Mouse (Mus musculus): ENCODE data around the gene Arhgap21.

The Arhgap21 gene

GRCm38 (mm10) chr2:20967101-20967645 is 1.5 kb downstream of the Arhgap21 start:
- peak; percentile 65 to 89 for DNase-seq (ENCODE audit: inconsistent age in 2 of 2, low spot score in 1 of 2)

GRCm38 (mm10) chr2:20966176-20967100 is 2.2 kb downstream of the Arhgap21 start:
- peak in 1 of 2 experiments; percentile 74 for DNase-seq (ENCODE audit: inconsistent age in 2 of 2, low spot score in 1 of 2)

DNA sequence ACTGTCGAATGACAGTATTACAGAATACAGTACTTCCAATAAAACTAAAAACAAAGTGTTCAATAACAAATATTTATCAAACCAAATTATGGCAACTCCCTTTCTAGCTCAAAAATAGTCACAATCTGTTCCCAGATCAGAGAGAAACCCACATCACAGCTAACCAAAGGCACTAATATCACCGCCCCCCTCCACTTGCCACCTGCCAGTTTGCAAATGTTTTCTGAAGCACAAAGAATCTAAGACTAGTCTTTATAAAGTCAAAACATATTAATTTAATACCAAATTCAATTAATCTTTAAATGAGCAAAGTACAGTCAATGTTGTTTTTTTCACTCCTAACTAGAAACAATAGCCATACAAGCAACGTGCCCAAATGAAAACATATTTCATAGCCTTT is 3.3 kb downstream of the Arhgap21 start:
- DNase-seq (ENCODE audit: inconsistent age in 2 of 2, low spot score in 1 of 2) = no peak

DNA sequence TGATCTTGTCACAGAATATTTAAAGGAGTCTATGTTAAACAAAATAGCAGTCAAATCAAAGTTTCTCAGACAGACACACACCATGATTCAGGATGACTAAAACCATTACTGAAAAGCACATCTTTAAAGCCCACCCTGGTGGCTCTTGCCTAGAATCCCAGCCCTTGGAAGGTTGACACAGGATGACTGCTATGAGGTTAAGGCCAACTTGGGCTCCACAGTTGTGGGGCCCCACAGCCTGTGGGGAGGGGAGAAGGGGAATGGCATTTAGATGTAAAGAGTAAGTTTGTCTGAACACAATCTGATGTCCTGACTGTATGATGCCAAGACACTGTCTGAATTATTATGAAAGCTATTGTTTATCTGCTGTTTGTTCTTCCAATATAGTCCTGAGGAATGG is 4.2 kb downstream of the Arhgap21 start:
- peak in 1 of 2 experiments; percentile 46 for DNase-seq (ENCODE audit: inconsistent age in 2 of 2, low spot score in 1 of 2)

DNA sequence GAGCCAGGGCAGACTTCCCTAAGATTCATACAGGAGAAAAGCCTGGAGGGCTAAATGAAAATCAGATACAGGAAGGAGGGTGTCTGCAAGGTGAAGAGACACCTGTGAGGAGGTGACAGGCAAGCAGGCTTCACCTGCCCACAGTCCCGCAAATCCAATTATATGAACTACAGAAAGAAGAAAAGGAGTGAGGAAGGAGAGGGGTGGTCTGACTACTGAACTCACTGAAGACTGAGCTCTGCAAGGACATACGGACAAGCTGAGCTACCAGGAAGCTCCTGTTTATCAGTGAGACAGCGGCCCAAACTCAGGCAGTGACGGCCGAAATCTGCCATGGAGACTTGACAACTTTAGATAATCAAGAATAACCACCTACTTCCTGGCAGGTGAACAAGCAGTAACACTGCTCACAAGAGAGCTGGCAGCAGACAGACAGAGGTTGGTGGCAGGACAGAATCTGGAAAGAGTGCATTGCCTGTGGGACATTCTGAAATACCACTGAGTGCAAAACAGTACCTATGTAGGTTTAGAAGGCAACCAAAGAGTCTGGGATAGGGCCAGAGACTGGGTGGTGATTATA is 5.4 kb downstream of the Arhgap21 start:
- peak in 1 of 2 experiments; percentile 53 for DNase-seq (ENCODE audit: inconsistent age in 2 of 2, low spot score in 1 of 2)

DNA sequence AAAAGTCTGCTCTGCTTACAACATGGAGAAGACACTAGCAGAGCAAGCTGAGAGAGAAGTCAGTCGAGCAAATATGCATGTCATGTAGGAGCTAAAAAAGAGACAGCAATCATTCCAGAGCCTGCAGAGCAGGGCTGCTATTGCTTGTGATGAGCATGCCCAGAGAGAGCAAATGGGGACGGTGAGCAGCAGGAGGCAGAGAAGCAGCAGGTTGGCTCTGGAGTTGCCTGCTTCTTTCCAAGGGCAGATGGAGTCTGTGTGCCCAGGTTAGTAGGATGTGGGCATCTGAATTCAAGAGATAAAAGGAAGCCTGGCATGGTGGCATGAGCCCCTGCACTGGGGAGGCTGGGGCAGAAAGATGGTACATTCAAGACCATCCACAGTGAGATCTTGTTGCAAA is 6.4 kb downstream of the Arhgap21 start:
- DNase-seq (ENCODE audit: inconsistent age in 2 of 2, low spot score in 1 of 2) = no peak

GRCm38 (mm10) chr2:20961825-20962224 is 6.9 kb downstream of the Arhgap21 start:
- peak in 1 of 2 experiments; percentile 42 for DNase-seq (ENCODE audit: inconsistent age in 2 of 2, low spot score in 1 of 2)

- peak in 1 of 2 experiments; percentile 30 for DNase-seq (ENCODE audit: inconsistent age in 2 of 2, low spot score in 1 of 2)
These were observed 7.4 kb downstream of the Arhgap21 start for GRCm38 (mm10) chr2:20961295-20961694.

GRCm38 (mm10) chr2:20960668-20961035 is 8.0 kb downstream of the Arhgap21 start:
- peak in 1 of 2 experiments; percentile 21 for DNase-seq (ENCODE audit: inconsistent age in 2 of 2, low spot score in 1 of 2)

DNA sequence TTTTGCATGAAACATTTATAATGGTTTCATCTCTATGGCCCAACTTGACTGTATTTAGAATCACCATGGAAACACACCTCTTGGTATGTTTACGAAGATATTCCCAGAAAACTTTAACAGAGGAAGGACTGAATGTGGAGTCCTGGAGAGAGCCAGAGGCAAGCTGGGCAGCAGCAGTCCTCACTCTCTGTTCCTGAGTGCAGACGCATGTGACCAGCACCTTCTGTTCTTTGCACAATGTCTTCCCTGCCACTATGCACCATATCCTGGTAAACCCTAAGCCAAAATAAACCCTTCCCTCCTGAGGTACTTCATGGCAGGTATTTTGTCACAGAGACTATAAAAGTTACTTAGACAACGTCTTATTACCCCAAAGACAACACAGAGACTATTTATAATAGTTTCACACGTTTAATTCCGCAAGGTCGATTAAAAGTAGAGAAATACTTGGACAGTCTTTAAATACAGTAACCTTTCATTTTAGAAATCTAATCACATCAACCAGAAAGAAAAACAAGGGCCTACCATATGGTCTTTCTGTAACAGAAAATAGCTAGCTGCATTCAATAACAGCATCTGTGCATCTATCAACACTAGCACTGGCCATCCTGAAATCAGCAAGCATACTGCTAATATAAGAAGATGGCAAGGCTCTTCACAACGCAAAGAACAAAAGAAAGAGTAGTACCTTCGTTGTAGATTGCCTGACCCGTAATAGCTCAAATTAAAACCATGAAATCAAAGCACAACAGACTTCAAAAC is 8.6 kb downstream of the Arhgap21 start:
- DNase-seq (ENCODE audit: inconsistent age in 2 of 2, low spot score in 1 of 2) = peak in 1 of 2 experiments; percentile 17

GRCm38 (mm10) chr2:20959045-20959444 is 9.6 kb downstream of the Arhgap21 start:
- no peak for DNase-seq (ENCODE audit: inconsistent age in 2 of 2, low spot score in 1 of 2)

DNA sequence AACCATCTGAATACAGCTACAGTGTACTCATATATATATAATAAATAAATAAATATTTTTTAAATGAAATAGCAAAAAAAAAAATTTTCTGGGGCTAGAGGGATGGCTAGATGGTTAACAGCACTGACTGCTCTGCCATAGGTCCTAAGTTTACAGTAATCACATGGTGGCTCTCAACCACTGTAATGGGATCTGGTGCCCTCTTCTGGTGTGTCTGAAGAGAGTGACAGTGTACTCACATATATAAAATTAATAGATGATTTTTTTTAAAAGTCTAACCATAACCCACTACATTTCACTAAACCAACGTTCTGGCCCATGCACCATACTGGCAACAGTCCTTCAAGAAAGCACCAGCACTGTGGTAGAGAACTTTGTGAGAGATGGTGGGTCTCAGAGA is 10.7 kb downstream of the Arhgap21 start:
- peak in 1 of 2 experiments; percentile 54 for DNase-seq (ENCODE audit: inconsistent age in 2 of 2, low spot score in 1 of 2)

DNA sequence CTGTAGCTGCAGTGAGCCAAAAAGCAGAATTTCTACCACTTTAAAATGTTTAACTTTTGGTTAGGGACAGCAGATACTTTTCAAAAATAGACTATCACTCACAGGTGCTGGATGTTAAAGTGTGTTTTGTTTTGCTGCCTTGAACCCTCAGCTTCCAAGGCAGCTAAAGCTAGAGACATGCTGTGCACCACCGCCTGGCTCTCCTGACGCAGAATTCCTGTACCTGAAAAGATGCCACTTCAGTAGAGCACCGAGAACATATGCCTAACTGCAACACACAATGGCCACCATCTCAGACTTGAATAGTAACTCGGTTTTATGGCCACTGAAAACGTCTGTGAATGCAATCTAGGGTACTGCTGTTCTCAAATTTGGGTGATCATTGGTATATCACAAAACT is 12.0 kb downstream of the Arhgap21 start:
- no peak for DNase-seq (ENCODE audit: inconsistent age in 2 of 2, low spot score in 1 of 2)

DNA sequence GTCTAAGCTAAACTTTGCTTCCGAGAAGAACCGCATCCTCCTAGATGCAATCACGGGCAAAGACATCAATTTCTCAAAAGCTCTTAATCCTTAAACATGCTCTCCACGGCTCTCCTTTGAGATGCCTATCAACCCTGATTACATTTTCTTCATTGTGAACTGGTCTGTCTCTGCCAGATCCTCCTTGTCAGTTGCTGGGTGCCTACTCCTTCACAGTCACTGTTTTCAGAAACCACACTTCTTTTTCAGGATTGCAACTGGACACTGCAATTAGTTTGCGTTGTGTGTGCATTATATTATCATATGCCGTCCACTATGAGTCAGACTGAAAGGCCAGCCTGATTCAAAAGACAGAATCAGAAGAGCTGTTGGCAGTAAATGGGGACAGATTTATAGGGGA is 12.7 kb downstream of the Arhgap21 start:
- no peak for DNase-seq (ENCODE audit: inconsistent age in 2 of 2, low spot score in 1 of 2)

- no peak for DNase-seq (ENCODE audit: inconsistent age in 2 of 2, low spot score in 1 of 2)
These were observed 13.3 kb downstream of the Arhgap21 start for GRCm38 (mm10) chr2:20955376-20955775.

GRCm38 (mm10) chr2:20952716-20953115 is 16.0 kb downstream of the Arhgap21 start:
- no peak for DNase-seq (ENCODE audit: inconsistent age in 2 of 2, low spot score in 1 of 2)

GRCm38 (mm10) chr2:20949168-20949567 is 19.5 kb downstream of the Arhgap21 start:
- no peak for DNase-seq (ENCODE audit: inconsistent age in 2 of 2, low spot score in 1 of 2)

GRCm38 (mm10) chr2:20947036-20947435 is 21.6 kb downstream of the Arhgap21 start:
- peak in 1 of 2 experiments; percentile 66 for DNase-seq (ENCODE audit: inconsistent age in 2 of 2, low spot score in 1 of 2)

DNA sequence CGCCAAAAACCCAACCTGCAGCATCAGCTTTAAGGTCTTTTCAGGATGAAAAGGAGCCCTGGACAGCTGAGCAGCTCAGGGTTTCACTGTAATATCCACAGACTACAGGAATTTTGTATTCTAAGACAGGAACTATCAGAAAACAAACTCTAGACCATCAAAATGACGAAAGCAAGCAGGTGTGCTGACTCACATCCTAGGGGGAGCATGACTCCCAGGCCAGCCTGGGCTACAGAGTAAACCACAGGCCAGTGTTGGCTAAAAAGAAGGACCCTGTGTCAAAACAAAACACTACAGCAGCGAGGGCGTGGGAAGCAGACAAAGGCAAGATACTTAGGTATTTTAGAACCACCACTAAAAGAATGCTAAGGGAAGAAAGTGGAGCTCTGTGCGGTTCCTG is 23.1 kb downstream of the Arhgap21 start:
- DNase-seq (ENCODE audit: inconsistent age in 2 of 2, low spot score in 1 of 2) = no peak

- peak; percentile 50 to 76 for DNase-seq (ENCODE audit: inconsistent age in 2 of 2, low spot score in 1 of 2)
These were observed 24.8 kb downstream of the Arhgap21 start for GRCm38 (mm10) chr2:20943730-20944454.

- DNase-seq (ENCODE audit: inconsistent age in 2 of 2, low spot score in 1 of 2) = peak; percentile 62 to 81
These were observed 25.5 kb downstream of the Arhgap21 start for GRCm38 (mm10) chr2:20943222-20943621.

Measured in adrenal gland, adult (tissue).